Mouse (Mus musculus) MEL (cell line): ENCODE data around the gene Cenpc1.

Experiments
- BHLHE40 ChIP-seq: IDR thresholded peaks from 2 replicates; pipeline ENCODE4 v1.6.1; 2012; ENCODE audit warnings: low read depth, mild to moderate bottlenecking, inconsistent platforms, low read length, improper control_type of control experiment, borderline replicate concordance
- CHD2 ChIP-seq: IDR thresholded peaks from 2 replicates; pipeline ENCODE4 v1.6.1; 2011; ENCODE audit warnings: low read length, improper control_type of control experiment
- CTCF ChIP-seq, 3 experiments: IDR thresholded peaks in 2 of 3; conservative IDR thresholded peaks in 1 of 3; 2 replicates each; pipeline ENCODE4 v1.5.1; 2011 to 2012; ENCODE audit warnings: low read length in 3 of 3, low read depth in 2 of 3, mild to moderate bottlenecking in 2 of 3, improper control_type of control experiment in 1 of 3, inconsistent platforms in 1 of 3, mixed read lengths in 1 of 3, moderate library complexity in 1 of 3; ENCODE audit not compliant: control insufficient read depth in 1 of 3, insufficient read depth in 1 of 3, poor library complexity in 1 of 3, severe bottlenecking in 1 of 3
- E2F4 ChIP-seq: IDR thresholded peaks from 2 replicates; pipeline ENCODE4 v1.6.1; 2011; ENCODE audit warnings: low read depth, low read length, improper control_type of control experiment, borderline replicate concordance
- ETS1 ChIP-seq: IDR thresholded peaks from 2 replicates; pipeline ENCODE4 v1.6.1; 2012; ENCODE audit warnings: low read depth, mild to moderate bottlenecking, inconsistent platforms, low read length, improper control_type of control experiment, moderate library complexity
- GATA1 ChIP-seq: IDR thresholded peaks from 2 replicates; pipeline ENCODE4 v1.6.1; 2011; ENCODE audit warnings: low read depth, low read length, improper control_type of control experiment
- MAX ChIP-seq: IDR thresholded peaks from 2 replicates; pipeline ENCODE4 v1.6.1; 2011; ENCODE audit warnings: low read length, improper control_type of control experiment
- MAZ ChIP-seq: IDR thresholded peaks from 2 replicates; pipeline ENCODE4 v1.6.1; 2012; ENCODE audit warnings: low read depth, mild to moderate bottlenecking, inconsistent platforms, low read length, improper control_type of control experiment
- MYC ChIP-seq: IDR thresholded peaks from 2 replicates; pipeline ENCODE4 v1.6.1; 2011; ENCODE audit warnings: low read depth, mild to moderate bottlenecking, low read length, improper control_type of control experiment, moderate library complexity
- POLR2A ChIP-seq, 2 experiments: IDR thresholded peaks; 2 replicates each; pipeline ENCODE4 v1.6.1; 2011 to 2012; ENCODE audit warnings: low read length in 2 of 2, mild to moderate bottlenecking in 2 of 2, control low read depth in 1 of 2, improper control_type of control experiment in 1 of 2, low read depth in 1 of 2, moderate library complexity in 1 of 2; ENCODE audit not compliant: control insufficient read depth in 1 of 2, insufficient read depth in 1 of 2, poor library complexity in 1 of 2
- TCF12 ChIP-seq: IDR thresholded peaks from 2 replicates; pipeline ENCODE4 v1.6.1; 2014; ENCODE audit warnings: low read depth, mild to moderate bottlenecking, inconsistent platforms, low read length, improper control_type of control experiment, moderate library complexity
- UBTF ChIP-seq: IDR thresholded peaks from 2 replicates; pipeline ENCODE4 v1.6.1; 2012; ENCODE audit warnings: low read depth, mild to moderate bottlenecking, inconsistent platforms, low read length, improper control_type of control experiment, moderate library complexity, borderline replicate concordance; ENCODE audit not compliant: insufficient read depth
- ZKSCAN1 ChIP-seq: IDR thresholded peaks from 2 replicates; pipeline ENCODE4 v1.6.1; 2012; ENCODE audit warnings: low read depth, mild to moderate bottlenecking, inconsistent platforms, low read length, improper control_type of control experiment, moderate library complexity
- ZMIZ1 ChIP-seq: IDR thresholded peaks from 2 replicates; pipeline ENCODE4 v1.6.1; 2012; ENCODE audit warnings: low read depth, mild to moderate bottlenecking, inconsistent platforms, low read length, improper control_type of control experiment, moderate library complexity

- TF ChIP-seq MAZ (no peak), CTCF (IDR thresholded peaks at IDR 0.05 in 2 of 3, conservative IDR thresholded peaks at IDR 0.05 in 1 of 3; ENCODE audit: control insufficient read depth in 1 of 3, insufficient read depth in 1 of 3, low read depth in 2 of 3, low read length in 3 of 3, poor library complexity in 1 of 3, severe bottlenecking in 1 of 3) (no peak), BHLHE40 (no peak), TCF12 (no peak), E2F4 (no peak), CHD2 (no peak), POLR2A (IDR thresholded peaks at IDR 0.05; ENCODE audit: control insufficient read depth in 1 of 2, insufficient read depth in 1 of 2, low read depth in 1 of 2, low read length in 2 of 2, poor library complexity in 1 of 2) (no peak), ETS1 (no peak), GATA1 (no peak), ZMIZ1 (no peak), ZKSCAN1 (no peak), UBTF (no peak), MAX (no peak), MYC (no peak)
These were observed 13.4 kb upstream of the Cenpc1 start for GRCm38 (mm10) chr5:86078720-86079334.
